Mouse (Mus musculus): ENCODE results near the gene Nrn1l.
A peak's percentile ranks its signal among the peaks of the same experiment; 100 is the strongest.

The Nrn1l gene

GRCm38 (mm10) chr8:105890870-105891269 lies 2.5 kb upstream of the Nrn1l start:
- DNase-seq (ENCODE audit: low read depth): no peak

- DNase-seq (ENCODE audit: low read depth): peak; percentile 40
Measured at GRCm38 (mm10) chr8:105892432-105892831, 935 bp upstream of the Nrn1l start.

GRCm38 (mm10) chr8:105897801-105898480 lies 4.6 kb downstream of the Nrn1l start:
- no peak for DNase-seq (ENCODE audit: low read depth)

GRCm38 (mm10) chr8:105900180-105900940 lies 7.0 kb downstream of the Nrn1l start, which contains the start of gene Pskh1:
TSS of gene Pskh1 (plus strand) at chr8:105900441.
- DNase-seq (ENCODE audit: low read depth): peak; percentile 94

GRCm38 (mm10) chr8:105900941-105901616 lies 7.7 kb downstream of the Nrn1l start:
- peak; percentile 63 for DNase-seq (ENCODE audit: low read depth)

- peak; percentile 70 for DNase-seq (ENCODE audit: low read depth)
Measured at GRCm38 (mm10) chr8:105919390-105919789, 26.0 kb downstream of the Nrn1l start.

- no peak for DNase-seq (ENCODE audit: low read depth)
Measured at GRCm38 (mm10) chr8:105925123-105925522, 31.8 kb downstream of the Nrn1l start.

- DNase-seq (ENCODE audit: low read depth): peak; percentile 70
Measured at GRCm38 (mm10) chr8:105930602-105931001, 37.2 kb downstream of the Nrn1l start.

GRCm38 (mm10) chr8:105931271-105931670 lies 37.9 kb downstream of the Nrn1l start:
- DNase-seq (ENCODE audit: low read depth): no peak

GRCm38 (mm10) chr8:105932525-105932924 lies 39.2 kb downstream of the Nrn1l start:
- no peak for DNase-seq (ENCODE audit: low read depth)

GRCm38 (mm10) chr8:105933762-105934161 lies 40.4 kb downstream of the Nrn1l start, which contains the start of gene Ctrl:
TSS of gene Ctrl (minus strand) at chr8:105933862.
- no peak for DNase-seq (ENCODE audit: low read depth)

GRCm38 (mm10) chr8:105935105-105935504 lies 41.7 kb downstream of the Nrn1l start:
- DNase-seq (ENCODE audit: low read depth): peak; percentile 70

- peak; percentile 35 for DNase-seq (ENCODE audit: low read depth)
Measured at GRCm38 (mm10) chr8:105935863-105936603, 42.7 kb downstream of the Nrn1l start.

- peak; percentile 96 for DNase-seq (ENCODE audit: low read depth)
Measured at GRCm38 (mm10) chr8:105936866-105937475, 43.6 kb downstream of the Nrn1l start.

GRCm38 (mm10) chr8:105937496-105938305 lies 44.3 kb downstream of the Nrn1l start:
- peak; percentile 63 for DNase-seq (ENCODE audit: low read depth)

GRCm38 (mm10) chr8:105938306-105938669 lies 44.9 kb downstream of the Nrn1l start, which contains the start of gene Psmb10:
TSS of gene Psmb10 (minus strand) at chr8:105938444.
- DNase-seq (ENCODE audit: low read depth): peak; percentile 89

GRCm38 (mm10) chr8:105942026-105942425 lies 48.7 kb downstream of the Nrn1l start:
- no peak for DNase-seq (ENCODE audit: low read depth)

- no peak for DNase-seq (ENCODE audit: low read depth)
Measured at GRCm38 (mm10) chr8:105942542-105942941, 49.2 kb downstream of the Nrn1l start.

- no peak for DNase-seq (ENCODE audit: low read depth)
Measured at GRCm38 (mm10) chr8:105943321-105943739, 50.0 kb downstream of the Nrn1l start, which contains the start of gene Lcat. TSS of gene Lcat (minus strand) at chr8:105943382.

Measured in 416B (cell line).